Mouse (Mus musculus) erythroblast, embryonic 14.5 days (primary cell): Measurements from ENCODE around the gene Ascl1. TPM values are rescaled to one million over a fixed set of nuclear protein-coding genes. Genes with fewer than 3 reads are reported as not detected.

Experiments used
- H3K27me3 ChIP-seq: 2 replicates; pipeline ENCODE4 v1.6.1; 2012; ENCODE audit warnings: inconsistent platforms; ENCODE audit not compliant: control insufficient read depth
- H3K36me3 ChIP-seq: 2 replicates; pipeline ENCODE4 v1.6.1; 2012; ENCODE audit warnings: mild to moderate bottlenecking, inconsistent platforms; ENCODE audit not compliant: control insufficient read depth
- H3K4me1 ChIP-seq: 2 replicates; pipeline ENCODE4 v1.6.1; 2012; ENCODE audit warnings: inconsistent platforms; ENCODE audit not compliant: control insufficient read depth
- H3K4me3 ChIP-seq: replicated peaks from 2 replicates; pipeline ENCODE3; 2012; ENCODE audit warnings: moderate library complexity, mild to moderate bottlenecking, inconsistent platforms
- H3K9me3 ChIP-seq: 2 replicates; pipeline ENCODE4 v1.6.1; 2012; ENCODE audit warnings: low read length, inconsistent platforms, mixed read lengths; ENCODE audit not compliant: control insufficient read depth
- GATA1 ChIP-seq: IDR thresholded peaks from 2 replicates; pipeline ENCODE4 v1.6.1; 2012; ENCODE audit warnings: low read length, inconsistent platforms, mixed read lengths
- TAL1 ChIP-seq: IDR thresholded peaks from 3 replicates; pipeline ENCODE4 v1.6.1; 2012; ENCODE audit warnings: low read length, inconsistent platforms, mixed read lengths
- polyA plus RNA-seq: library from polyadenylated mRNA; stranded (reverse); fragments of >175 nt; gene quantifications from 2 replicates; pipeline ENCODE4 v1.2.3, GENCODE M21; 2012

Gene Ascl1
- polyA plus RNA-seq, 1 experiment: not detected

DNA sequence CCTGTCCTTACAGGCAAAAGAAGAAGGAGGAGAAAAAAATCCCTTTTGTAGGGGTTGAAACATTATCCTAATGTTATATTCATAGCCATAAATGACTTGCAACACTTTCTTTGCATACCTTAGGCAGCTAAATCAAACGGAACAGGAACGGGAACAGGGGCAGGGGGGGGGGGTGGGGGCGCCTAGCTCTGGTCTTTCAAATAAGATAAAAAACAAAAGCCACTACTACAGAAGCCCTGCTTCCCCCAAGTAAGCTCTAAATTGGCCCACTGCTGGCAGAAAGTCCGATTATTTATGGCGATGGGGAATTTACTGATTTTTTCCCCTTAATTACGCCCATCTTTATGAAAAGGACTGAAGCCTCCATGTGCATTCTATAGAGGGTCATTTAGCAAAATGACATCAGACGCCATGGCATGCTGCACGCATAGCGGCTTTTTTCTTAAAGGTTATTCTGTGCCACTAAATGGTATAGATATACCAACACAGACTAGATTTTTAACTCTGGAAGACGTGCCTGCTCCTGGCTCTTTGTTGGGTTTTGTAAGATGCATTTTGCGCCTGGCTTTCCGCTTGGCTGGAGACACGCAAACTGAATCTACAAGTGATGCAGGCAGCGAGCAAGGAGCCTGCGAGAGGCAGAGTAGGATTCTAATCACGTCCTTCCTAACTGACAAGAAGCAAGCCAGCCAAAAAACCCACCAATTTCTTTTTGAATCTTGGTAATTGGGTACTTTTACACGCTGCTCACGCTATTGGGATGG, 4.0 kb downstream of the Ascl1 start:
- Histone ChIP-seq H3K9me3 (no peaks in the 10 kb centered on the region), H3K4me3 (no peak overlapping the region), H3K27me3 (peaks cover 92% of the 10 kb centered on the region), H3K4me1 (no peaks in the 10 kb centered on the region), H3K36me3 (no peaks in the 10 kb centered on the region)
- TF ChIP-seq TAL1: no peak
- TF ChIP-seq GATA1: no peak

DNA sequence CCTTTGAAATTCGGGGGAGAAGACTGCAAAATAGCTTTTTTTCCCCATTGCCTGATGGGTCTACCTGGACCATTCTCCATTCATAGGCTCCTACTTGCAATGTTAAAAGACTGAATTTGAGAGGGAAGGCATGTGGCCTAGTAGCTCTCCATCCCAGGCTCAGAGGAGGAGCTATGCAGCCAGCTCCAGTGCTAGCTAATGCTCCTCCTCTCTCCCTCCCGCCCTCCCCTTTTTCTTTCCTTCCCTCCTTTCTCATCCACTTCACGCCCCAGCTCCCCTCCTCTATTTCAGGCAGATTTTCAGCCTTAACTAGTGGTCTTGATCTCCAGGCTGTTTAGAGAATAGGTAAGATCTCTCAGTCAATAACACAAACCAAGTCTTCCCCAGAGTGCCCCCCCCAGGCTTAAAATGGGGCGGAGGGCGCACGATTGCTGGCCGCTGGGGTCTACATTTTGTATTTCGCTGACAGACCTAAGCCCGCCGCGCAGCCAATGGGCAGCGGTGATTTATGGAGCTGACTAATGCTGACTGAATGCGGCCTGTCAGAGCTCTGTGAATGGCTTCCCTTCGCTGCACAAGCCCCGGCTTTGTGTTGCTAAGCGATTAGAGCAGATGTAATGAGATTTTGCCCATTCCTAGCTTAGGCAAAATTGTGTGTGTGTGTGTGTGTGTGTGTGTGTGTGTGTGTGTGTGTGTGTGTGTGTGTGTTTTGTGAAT, 4.9 kb downstream of the Ascl1 start:
- no peaks in the 10 kb centered on the region for H3K9me3 ChIP-seq
- H3K27me3 ChIP-seq: peaks cover 84% of the 10 kb centered on the region
- H3K36me3 ChIP-seq: no peaks in the 10 kb centered on the region
- TF ChIP-seq GATA1 (no peak), TAL1 (no peak)
- H3K4me3 ChIP-seq: no peak overlapping the region
- H3K4me1 ChIP-seq: no peaks in the 10 kb centered on the region

DNA sequence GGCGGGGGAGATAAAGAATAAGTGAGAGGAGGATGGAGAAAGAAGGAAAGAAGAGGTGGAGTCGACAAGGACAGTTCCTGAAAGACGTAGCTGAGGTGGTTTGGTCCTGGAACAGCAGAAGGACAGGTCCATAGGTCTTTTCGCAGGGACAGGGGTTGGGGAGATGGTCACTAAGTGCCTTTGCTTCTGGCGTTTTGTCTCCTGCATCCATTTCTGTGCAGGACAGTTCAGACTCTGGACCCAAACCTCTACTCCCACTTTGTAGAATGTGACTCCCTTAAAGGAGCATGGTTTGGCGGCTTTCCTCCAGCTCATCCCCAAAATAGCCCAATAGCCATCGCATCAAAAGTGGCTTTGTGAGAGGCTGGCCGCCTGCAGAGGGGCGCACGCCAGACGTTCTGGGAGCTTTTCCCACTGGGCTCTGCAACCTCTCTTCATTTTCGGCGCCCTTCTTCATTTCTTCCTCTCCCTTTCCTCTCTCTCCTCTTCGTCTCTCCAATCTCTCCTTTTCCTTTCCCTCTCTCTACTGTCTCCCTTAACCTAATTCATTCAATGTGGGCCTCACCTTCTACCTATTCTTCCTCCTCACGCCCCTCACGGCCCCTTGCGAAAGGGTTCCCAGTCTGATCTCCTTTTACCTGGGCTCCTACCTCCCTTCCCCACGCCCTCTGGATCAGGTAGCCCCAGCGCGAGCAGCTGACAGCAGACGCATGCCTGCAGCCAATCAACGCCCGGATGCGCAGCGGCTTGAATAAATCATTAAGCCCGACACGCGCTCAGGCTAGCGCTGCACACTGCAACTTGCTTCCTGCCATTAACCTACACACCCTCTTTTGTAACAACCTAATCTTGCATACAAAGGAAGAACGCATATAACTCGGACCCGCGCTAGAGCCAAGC, 7.5 kb downstream of the Ascl1 start:
- TF ChIP-seq TAL1: no peak
- TF ChIP-seq GATA1: no peak
- H3K4me1 ChIP-seq: no peaks in the 10 kb centered on the region
- no peaks in the 10 kb centered on the region for H3K36me3 ChIP-seq
- H3K27me3 ChIP-seq: peaks cover 63% of the 10 kb centered on the region
- no peak overlapping the region for H3K4me3 ChIP-seq
- H3K9me3 ChIP-seq: peaks cover 2% of the 10 kb centered on the region; the same call in 1 of the 2 replicates

DNA sequence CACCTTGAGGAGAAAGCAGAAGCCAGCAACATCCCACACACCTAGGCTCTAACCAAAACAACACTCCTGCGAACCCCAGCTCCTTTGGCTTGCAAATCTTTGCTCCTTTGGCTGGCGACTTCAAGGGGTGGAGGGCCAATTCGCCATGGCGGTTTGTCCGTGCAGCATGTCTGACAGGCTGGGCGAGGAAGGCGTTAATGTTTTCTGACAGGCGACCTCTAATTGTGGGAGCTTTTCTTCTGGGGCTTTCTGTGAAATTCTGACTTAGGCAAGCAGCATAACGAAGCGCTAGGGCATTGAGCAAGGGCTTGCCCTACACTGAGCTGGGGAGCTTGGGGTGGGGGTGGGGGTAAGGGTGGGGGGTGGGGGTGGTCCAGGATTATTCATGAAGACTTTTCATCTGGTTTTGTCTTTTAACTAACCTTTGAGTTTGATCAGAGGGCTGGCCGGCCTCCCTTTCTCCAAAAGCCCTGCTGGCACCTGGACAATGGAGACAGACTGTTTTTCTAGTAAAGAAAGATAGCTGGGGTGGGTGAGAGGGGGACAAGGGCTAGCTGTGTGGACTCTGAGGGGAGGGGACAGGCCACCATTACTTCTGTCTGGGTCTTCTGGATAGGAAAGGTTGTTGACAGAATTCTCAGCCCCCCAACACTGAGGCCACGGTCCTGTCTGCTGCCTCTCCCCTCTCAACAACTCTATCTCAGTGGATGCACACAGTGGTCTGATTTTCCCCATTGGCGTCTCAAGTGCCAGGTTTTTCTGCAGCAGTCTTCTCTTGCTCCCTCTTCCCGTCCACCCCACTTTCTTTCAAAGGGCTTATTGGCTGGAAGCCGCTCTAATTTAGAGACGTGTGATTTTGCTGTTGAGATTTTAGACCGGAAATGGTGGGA, 8.4 kb downstream of the Ascl1 start:
- H3K4me3 ChIP-seq: no peak overlapping the region
- H3K36me3 ChIP-seq: no peaks in the 10 kb centered on the region
- no peaks in the 10 kb centered on the region for H3K4me1 ChIP-seq
- peaks cover 2% of the 10 kb centered on the region; the same call in 1 of the 2 replicates for H3K9me3 ChIP-seq
- peaks cover 54% of the 10 kb centered on the region for H3K27me3 ChIP-seq
- TF ChIP-seq TAL1: no peak
- no peak for TF ChIP-seq GATA1

DNA sequence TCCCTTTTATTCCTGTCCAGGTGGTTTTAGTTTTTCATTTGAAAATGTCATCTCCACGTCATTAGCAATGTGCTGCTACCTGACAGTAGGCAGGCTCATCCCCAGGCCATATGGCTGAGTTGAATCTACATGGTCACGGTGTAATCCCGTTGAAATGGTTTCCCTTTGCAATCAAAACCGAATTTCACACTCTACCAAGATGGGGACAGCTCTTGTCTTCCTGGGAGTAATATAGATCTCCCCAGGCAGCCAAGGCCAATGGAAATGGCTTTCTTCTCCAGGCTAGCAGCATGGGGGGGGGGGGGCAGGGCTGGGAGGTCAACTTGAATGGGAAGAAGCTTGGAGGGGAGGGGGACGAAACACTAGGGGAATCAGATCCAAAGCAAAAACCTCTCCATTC, 15.6 kb downstream of the Ascl1 start:
- H3K27me3 ChIP-seq: peaks cover 2% of the 10 kb centered on the region; the same call in 1 of the 2 replicates
- no peak for TF ChIP-seq GATA1
- H3K9me3 ChIP-seq: peaks cover 6% of the 10 kb centered on the region; the same call in 1 of the 2 replicates

DNA sequence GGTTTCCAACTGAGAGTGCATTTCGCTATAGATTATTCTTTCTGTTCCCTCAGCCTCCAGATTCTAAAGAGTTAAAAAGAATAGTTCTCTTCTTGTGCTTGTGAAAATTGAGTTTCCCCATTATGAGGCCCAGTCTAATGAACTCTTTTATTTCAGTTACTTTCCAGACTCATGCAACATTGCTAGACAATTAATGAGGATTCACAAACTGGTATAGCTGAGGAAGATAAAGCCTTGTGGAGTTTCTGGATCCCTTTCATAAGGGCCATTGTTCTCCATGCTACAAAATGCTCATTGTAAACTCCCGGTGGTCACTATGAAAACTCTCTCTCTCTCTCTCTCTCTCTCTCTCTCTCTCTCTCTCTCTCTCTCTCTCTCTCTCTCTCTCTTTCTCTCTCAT, 18.5 kb downstream of the Ascl1 start:
- no peak for TF ChIP-seq TAL1
- no peak for TF ChIP-seq GATA1
- Histone ChIP-seq H3K9me3 (peaks cover 11% of the 10 kb centered on the region), H3K27me3 (no peaks in the 10 kb centered on the region), H3K36me3 (no peaks in the 10 kb centered on the region), H3K4me1 (no peaks in the 10 kb centered on the region), H3K4me3 (no peak overlapping the region)

More for the DNA sequence above, 15.6 kb downstream of the Ascl1 start:
- Histone ChIP-seq H3K4me3 (no peak overlapping the region), H3K4me1 (no peaks in the 10 kb centered on the region), H3K36me3 (no peaks in the 10 kb centered on the region)

DNA sequence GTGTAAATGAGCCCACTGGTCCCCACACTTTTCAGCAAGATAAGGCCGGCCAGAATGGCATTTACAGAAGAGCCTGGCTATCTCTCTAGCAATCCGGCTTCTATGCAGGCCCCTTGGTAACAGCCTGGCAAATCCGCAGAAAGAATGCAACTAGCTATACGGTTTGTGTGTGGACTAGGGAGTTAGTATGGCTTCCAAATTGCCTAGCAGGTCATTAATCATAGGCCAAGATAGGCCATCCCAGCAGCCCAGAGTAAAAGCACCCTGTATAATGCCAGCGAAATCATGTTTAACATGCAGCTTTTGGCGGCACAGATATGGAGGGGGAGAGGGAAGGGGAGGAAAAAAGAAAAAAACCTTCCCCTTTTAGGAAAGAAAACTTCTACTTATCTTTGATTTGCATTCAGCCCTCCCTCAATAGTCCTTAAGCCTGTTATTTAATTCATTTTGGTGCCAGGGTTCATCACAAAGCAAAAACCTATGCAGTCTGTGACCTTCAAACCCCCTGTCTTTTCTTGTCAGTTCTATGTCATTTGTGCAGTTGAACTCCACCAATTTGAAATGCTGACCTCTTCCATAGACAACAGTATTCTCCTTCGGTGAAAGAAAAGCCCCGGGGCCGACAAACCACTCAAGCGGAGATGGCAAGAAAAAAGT, 19.9 kb downstream of the Ascl1 start:
- Histone ChIP-seq H3K9me3 (peaks cover 11% of the 10 kb centered on the region), H3K4me3 (no peak overlapping the region), H3K36me3 (no peaks in the 10 kb centered on the region), H3K4me1 (no peaks in the 10 kb centered on the region), H3K27me3 (no peaks in the 10 kb centered on the region)
- no peak for TF ChIP-seq GATA1

DNA sequence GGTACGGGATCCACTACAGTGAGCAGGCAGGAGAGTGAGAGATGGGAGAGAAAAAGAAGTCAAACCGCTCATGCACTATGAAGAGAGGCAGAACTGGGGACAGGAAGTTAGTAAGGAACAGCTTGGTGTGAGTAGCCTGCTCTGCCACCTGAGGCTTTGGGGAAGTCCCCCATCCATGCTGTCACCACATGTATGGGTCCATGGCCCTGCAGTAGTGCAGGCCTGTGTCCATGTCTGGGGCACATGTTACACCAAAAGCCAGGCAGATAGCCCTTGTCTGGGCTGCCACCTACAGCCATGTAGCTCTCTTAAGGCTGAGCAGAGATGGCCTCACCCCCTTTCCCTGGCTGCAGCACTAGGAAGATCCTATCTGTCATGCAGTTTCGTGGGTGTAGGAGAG, 42.7 kb downstream of the Ascl1 start:
- H3K4me1 ChIP-seq: no peaks in the 10 kb centered on the region
- no peak overlapping the region for H3K4me3 ChIP-seq
- H3K27me3 ChIP-seq: no peaks in the 10 kb centered on the region
- H3K36me3 ChIP-seq: no peaks in the 10 kb centered on the region
- TF ChIP-seq GATA1 (no peak), TAL1 (no peak)
- peaks cover 27% of the 10 kb centered on the region for H3K9me3 ChIP-seq
